Mouse (Mus musculus): Measurements from ENCODE around the gene Morn2.

Morn2 gene

GRCm38 (mm10) chr17:80324521-80324920, 34.5 kb downstream of the Morn2 start:
- DNase-seq = no peak

- DNase-seq = no peak
Measured at GRCm38 (mm10) chr17:80325456-80325855, 35.5 kb downstream of the Morn2 start.

GRCm38 (mm10) chr17:80326431-80326830, 36.4 kb downstream of the Morn2 start:
- DNase-seq = no peak

GRCm38 (mm10) chr17:80332386-80332785, 42.4 kb downstream of the Morn2 start:
- no peak for DNase-seq

GRCm38 (mm10) chr17:80345277-80345676, 55.3 kb downstream of the Morn2 start:
- no peak for DNase-seq

- no peak for DNase-seq
Measured at GRCm38 (mm10) chr17:80346591-80347125, 56.7 kb downstream of the Morn2 start.

All from cerebellum, adult 18-20 months (tissue).